Mouse (Mus musculus) liver, embryonic 12.5 days (tissue): ENCODE results near the gene Hoxa3. TPM values are rescaled to one million over a fixed set of nuclear protein-coding genes. Genes with fewer than 3 reads are reported as not detected.

Experiments used
- ATAC-seq: fragments of 200-750 bp; cut with Nextera tagmentation; 2 replicates; pipeline ENCODE4 v1.8.0; 2017; ENCODE audit warnings: moderate number of reproducible peaks, mild to moderate bottlenecking, moderate library complexity
- H3K27ac ChIP-seq: fragments of 300-500 bp; sonication (generic); 2 replicates; pipeline ENCODE4 v1.5.1; 2016; ENCODE audit warnings: mild to moderate bottlenecking
- H3K27me3 ChIP-seq: fragments of 300-500 bp; sonication (generic); replicated peaks from 2 replicates; pipeline ENCODE4 v1.6.1; 2016; ENCODE audit warnings: mild to moderate bottlenecking, moderate library complexity
- H3K36me3 ChIP-seq: fragments of 300-500 bp; sonication (generic); 2 replicates; pipeline ENCODE4 v1.6.1; 2016; ENCODE audit warnings: mild to moderate bottlenecking, moderate library complexity
- H3K4me1 ChIP-seq: fragments of 300-500 bp; sonication (generic); 2 replicates; pipeline ENCODE4 v1.6.1; 2016
- H3K4me2 ChIP-seq: fragments of 300-500 bp; sonication (generic); 2 replicates; pipeline ENCODE4 v1.6.1; 2016; ENCODE audit warnings: mild to moderate bottlenecking, moderate library complexity
- H3K4me3 ChIP-seq: fragments of 300-500 bp; sonication (generic); 2 replicates; pipeline ENCODE4 v1.5.1; 2016; ENCODE audit warnings: mild to moderate bottlenecking, moderate library complexity
- H3K9ac ChIP-seq: fragments of 300-500 bp; sonication (generic); 2 replicates; pipeline ENCODE4 v1.6.1; 2016; ENCODE audit warnings: mild to moderate bottlenecking, moderate library complexity
- H3K9me3 ChIP-seq: fragments of 300-500 bp; sonication (generic); replicated peaks from 2 replicates; pipeline ENCODE4 v1.6.1; 2016; ENCODE audit warnings: mild to moderate bottlenecking, moderate library complexity
- WGBS: fragments of 180-500 bp; shearing (Covaris S2); methylation state at CpG from one replicate; pipeline ENCODE4 v1.1.7; 2016; ENCODE audit not compliant: insufficient replicate concordance; 5-methylcytosine and 5-hydroxymethylcytosine counted together
- polyA plus RNA-seq: library from polyadenylated mRNA; unstranded; fragments of >200 nt; fragmentation: Nextera tagmentation; extraction: Ambion mirVana; gene quantifications from 2 replicates; pipeline ENCODE4 v1.2.1, GENCODE M21; 2016

Gene Hoxa3
- polyA plus RNA-seq, 1 experiment from 2014 or later: 0.97 TPM

GRCm38 (mm10) chr6:52179690-52180089 lies 33.4 kb downstream of the Hoxa3 start:
- Histone ChIP-seq H3K36me3 (no peaks in the 10 kb centered on the region), H3K9ac (peak overlapping the region; percentile 27; the same call in 1 of the 2 replicates), H3K4me3 (peak overlapping the region; percentile 26), H3K27ac (no peak overlapping the region), H3K4me1 (peaks cover 12% of the 10 kb centered on the region; the same call in 1 of the 2 replicates), H3K27me3 (peaks cover 100% of the 10 kb centered on the region), H3K4me2 (peak overlapping the region; percentile 43), H3K9me3 (no peaks in the 10 kb centered on the region)
- ATAC-seq: no peak
- WGBS: 3% methylated on average over 10 of the region's 10 CpGs

- 8% methylated on average over 4 of the region's 4 CpGs for WGBS
- Histone ChIP-seq H3K4me3 (peak overlapping the region; percentile 26), H3K27me3 (peaks cover 98% of the 10 kb centered on the region)
Measured at GRCm38 (mm10) chr6:52178918-52179665, 34.0 kb downstream of the Hoxa3 start.

GRCm38 (mm10) chr6:52177806-52178205 lies 35.3 kb downstream of the Hoxa3 start:
- H3K9me3 ChIP-seq: no peaks in the 10 kb centered on the region
- no peaks in the 10 kb centered on the region for H3K36me3 ChIP-seq
- 2% methylated on average over 9 of the region's 9 CpGs for WGBS
- peaks cover 98% of the 10 kb centered on the region for H3K27me3 ChIP-seq
- 0 out of 2 replicates have a peak overlapping the region, but pooled peaks have one; percentile 13 for H3K9ac ChIP-seq
- no peak for ATAC-seq
- no peak overlapping the region for H3K27ac ChIP-seq
- peak overlapping the region; percentile 50; the same call in 1 of the 2 replicates for H3K4me3 ChIP-seq
- peak overlapping the region; percentile 49 for H3K4me2 ChIP-seq
- H3K4me1 ChIP-seq: peaks cover 1% of the 10 kb centered on the region; the same call in 1 of the 2 replicates

More at GRCm38 (mm10) chr6:52178918-52179665, 34.0 kb downstream of the Hoxa3 start:
- H3K4me1 ChIP-seq: 0 out of 2 replicates have a peak, but pooled peaks cover 10% of the 10 kb centered on the region
- H3K27ac ChIP-seq: peak overlapping the region; percentile 28; the same call in 1 of the 2 replicates
- H3K36me3 ChIP-seq: no peaks in the 10 kb centered on the region
- H3K4me2 ChIP-seq: peak overlapping the region; percentile 43
- ATAC-seq: no peak
- H3K9ac ChIP-seq: peak overlapping the region; percentile 27; the same call in 1 of the 2 replicates
- no peaks in the 10 kb centered on the region for H3K9me3 ChIP-seq

GRCm38 (mm10) chr6:52177061-52177735 lies 35.9 kb downstream of the Hoxa3 start, which contains the start of gene 5730596B20Rik:
Gene 5730596B20Rik (plus strand): TSS chr6:52177498.
- Histone ChIP-seq H3K27me3 (peaks cover 98% of the 10 kb centered on the region), H3K9ac (peak within 1 kb of the TSS; percentile 61), H3K4me1 (peaks cover 7% of the 10 kb centered on the region; the same call in 1 of the 2 replicates), H3K4me3 (peak within 1 kb of the TSS; percentile 50), H3K9me3 (no peaks in the 10 kb centered on the region), H3K36me3 (no peaks in the 10 kb centered on the region), H3K27ac (peak within 1 kb of the TSS; percentile 77; the same call in 1 of the 2 replicates), H3K4me2 (peak within 1 kb of the TSS; percentile 49)
- 2% methylated on average over 36 of the region's 36 CpGs for WGBS
- ATAC-seq: no peak

- peak overlapping the region; percentile 50 for H3K4me3 ChIP-seq
- WGBS: 4% methylated on average over 6 of the region's 6 CpGs
- H3K9ac ChIP-seq: peak overlapping the region; percentile 39; the same call in 1 of the 2 replicates
- H3K36me3 ChIP-seq: no peaks in the 10 kb centered on the region
- peak overlapping the region; percentile 77; the same call in 1 of the 2 replicates for H3K27ac ChIP-seq
- H3K4me1 ChIP-seq: peaks cover 12% of the 10 kb centered on the region; the same call in 1 of the 2 replicates
- no peak for ATAC-seq
- no peaks in the 10 kb centered on the region for H3K9me3 ChIP-seq
- peak overlapping the region; percentile 49 for H3K4me2 ChIP-seq
- peaks cover 98% of the 10 kb centered on the region for H3K27me3 ChIP-seq
Measured at GRCm38 (mm10) chr6:52176391-52176790, 36.7 kb downstream of the Hoxa3 start.

GRCm38 (mm10) chr6:52175864-52176263 lies 37.3 kb downstream of the Hoxa3 start:
- Histone ChIP-seq H3K4me3 (peak overlapping the region; percentile 50), H3K4me1 (peaks cover 12% of the 10 kb centered on the region; the same call in 1 of the 2 replicates), H3K4me2 (peak overlapping the region; percentile 49), H3K9ac (peak overlapping the region; percentile 53), H3K36me3 (no peaks in the 10 kb centered on the region), H3K27me3 (peaks cover 98% of the 10 kb centered on the region), H3K27ac (peak overlapping the region; percentile 77), H3K9me3 (no peaks in the 10 kb centered on the region)
- no peak for ATAC-seq
- 1% methylated on average over 11 of the region's 35 CpGs for WGBS

- Histone ChIP-seq H3K27ac (peak overlapping the region; percentile 77), H3K4me2 (peak overlapping the region; percentile 49), H3K9me3 (no peaks in the 10 kb centered on the region), H3K27me3 (peaks cover 98% of the 10 kb centered on the region), H3K4me1 (peaks cover 12% of the 10 kb centered on the region; the same call in 1 of the 2 replicates), H3K36me3 (no peaks in the 10 kb centered on the region), H3K4me3 (peak overlapping the region; percentile 50), H3K9ac (peak overlapping the region; percentile 53)
- WGBS: 3% methylated on average over 41 of the region's 41 CpGs
- ATAC-seq: no peak
Measured at GRCm38 (mm10) chr6:52174968-52175751, 38.0 kb downstream of the Hoxa3 start.

GRCm38 (mm10) chr6:52173648-52174047 lies 39.5 kb downstream of the Hoxa3 start:
- peak overlapping the region; percentile 52; the same call in 1 of the 2 replicates for H3K4me2 ChIP-seq
- 3% methylated on average over 4 of the region's 4 CpGs for WGBS
- H3K9me3 ChIP-seq: no peaks in the 10 kb centered on the region
- no peak for ATAC-seq
- peaks cover 98% of the 10 kb centered on the region for H3K27me3 ChIP-seq
- no peak overlapping the region for H3K4me3 ChIP-seq
- H3K36me3 ChIP-seq: no peaks in the 10 kb centered on the region
- H3K4me1 ChIP-seq: peaks cover 12% of the 10 kb centered on the region; the same call in 1 of the 2 replicates
- H3K27ac ChIP-seq: no peak overlapping the region
- H3K9ac ChIP-seq: no peak overlapping the region

- ATAC-seq: 0 out of 2 replicates have a peak, but pooled peaks have one; percentile 32
Measured at GRCm38 (mm10) chr6:52172501-52172900, 40.6 kb downstream of the Hoxa3 start.

GRCm38 (mm10) chr6:52171938-52172337 lies 41.2 kb downstream of the Hoxa3 start:
- H3K4me2 ChIP-seq: peak overlapping the region; percentile 52
- ATAC-seq: no peak
- 11% methylated on average over 7 of the region's 7 CpGs for WGBS
- no peaks in the 10 kb centered on the region for H3K36me3 ChIP-seq
- H3K27me3 ChIP-seq: peaks cover 98% of the 10 kb centered on the region
- no peaks in the 10 kb centered on the region for H3K9me3 ChIP-seq
- no peak overlapping the region for H3K4me3 ChIP-seq
- H3K9ac ChIP-seq: 0 out of 2 replicates have a peak overlapping the region, but pooled peaks have one; percentile 14
- peaks cover 12% of the 10 kb centered on the region; the same call in 1 of the 2 replicates for H3K4me1 ChIP-seq
- peak overlapping the region; percentile 58; the same call in 1 of the 2 replicates for H3K27ac ChIP-seq

More at GRCm38 (mm10) chr6:52172501-52172900, 40.6 kb downstream of the Hoxa3 start:
- Histone ChIP-seq H3K36me3 (no peaks in the 10 kb centered on the region), H3K27me3 (peaks cover 98% of the 10 kb centered on the region), H3K27ac (peak overlapping the region; percentile 66; the same call in 1 of the 2 replicates), H3K9me3 (no peaks in the 10 kb centered on the region), H3K4me1 (peaks cover 12% of the 10 kb centered on the region; the same call in 1 of the 2 replicates), H3K9ac (0 out of 2 replicates have a peak overlapping the region, but pooled peaks have one; percentile 14), H3K4me3 (peak overlapping the region; percentile 23), H3K4me2 (peak overlapping the region; percentile 52)
- WGBS: 2% methylated on average over 35 of the region's 35 CpGs

GRCm38 (mm10) chr6:52171331-52171730 lies 41.8 kb downstream of the Hoxa3 start:
- Histone ChIP-seq H3K27ac (peak overlapping the region; percentile 58), H3K4me3 (no peak overlapping the region), H3K9ac (no peak overlapping the region), H3K4me2 (no peak overlapping the region), H3K36me3 (no peaks in the 10 kb centered on the region), H3K4me1 (peaks cover 12% of the 10 kb centered on the region; the same call in 1 of the 2 replicates), H3K9me3 (no peaks in the 10 kb centered on the region), H3K27me3 (peaks cover 98% of the 10 kb centered on the region)
- ATAC-seq: no peak
- 11% methylated on average over 4 of the region's 4 CpGs for WGBS
